Mouse (Mus musculus) urinary bladder, postnatal 36 days (tissue): ENCODE measurements around the gene Serpina10.
"Not testable (repeated sequence)": the region's sequence is repeated elsewhere in the genome, so short reads cannot be mapped to it uniquely, and the experiment has no call there.

Experiments used
- DNase-seq, 2 experiments: peaks; one replicate each; pipeline ENCODE4 v3.0.0; 2022; ENCODE audit warnings: low spot score in 2 of 2, mixed read lengths in 1 of 2

The Serpina10 gene

DNA sequence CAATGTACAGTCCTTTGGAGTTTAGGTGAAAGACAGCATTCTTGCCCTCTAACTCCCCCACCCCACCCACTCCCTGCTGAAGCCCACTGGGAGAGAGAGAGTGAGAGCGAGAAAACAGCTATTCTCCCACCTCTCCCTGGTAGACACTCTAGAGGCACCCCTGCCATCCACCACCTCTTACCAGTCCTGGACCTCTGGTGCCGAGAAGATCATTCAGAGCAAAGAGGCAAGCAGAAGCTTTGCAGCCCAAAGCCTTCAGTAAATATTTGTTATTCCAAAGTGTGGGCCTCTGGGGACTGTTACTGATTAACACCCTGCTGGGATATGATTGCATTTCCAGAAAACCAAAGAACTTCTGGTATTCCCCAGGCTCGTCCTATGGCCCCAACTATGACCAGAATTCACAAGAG is at the start of gene Serpina10:
TSS of gene Serpina10 (minus strand) at position 242 of the 410 bp plus-strand sequence.
- DNase-seq = no peak

- DNase-seq = not testable (repeated sequence)
Observed at GRCm38 (mm10) chr12:103679853-103680252, 48.6 kb upstream of the Serpina10 start.

- DNase-seq = no peak
Observed at GRCm38 (mm10) chr12:103676039-103676438, 44.8 kb upstream of the Serpina10 start, which contains the start of gene Serpina16. Serpina16 (minus strand) TSS chr12:103676139.

DNA sequence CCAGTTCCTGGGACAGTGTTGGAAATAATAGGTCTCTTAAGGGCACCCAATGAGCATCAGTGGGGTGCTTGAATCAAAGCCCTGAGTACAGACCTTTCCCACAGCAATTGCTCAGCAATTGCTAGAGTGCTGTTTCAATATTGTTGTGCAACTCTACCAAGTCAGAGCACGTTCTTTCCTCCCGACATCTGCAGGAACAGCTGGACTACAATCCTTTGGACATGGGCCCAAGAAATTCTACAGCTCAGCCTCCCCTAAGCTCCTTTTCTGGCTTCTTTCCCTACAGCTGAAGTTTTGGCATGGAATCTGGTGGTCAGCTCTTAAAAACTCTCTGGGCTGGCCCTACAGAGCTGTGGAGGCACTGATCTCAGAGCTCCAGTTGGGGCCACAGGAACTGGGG is 41.9 kb upstream of the Serpina10 start:
- no peak for DNase-seq

DNA sequence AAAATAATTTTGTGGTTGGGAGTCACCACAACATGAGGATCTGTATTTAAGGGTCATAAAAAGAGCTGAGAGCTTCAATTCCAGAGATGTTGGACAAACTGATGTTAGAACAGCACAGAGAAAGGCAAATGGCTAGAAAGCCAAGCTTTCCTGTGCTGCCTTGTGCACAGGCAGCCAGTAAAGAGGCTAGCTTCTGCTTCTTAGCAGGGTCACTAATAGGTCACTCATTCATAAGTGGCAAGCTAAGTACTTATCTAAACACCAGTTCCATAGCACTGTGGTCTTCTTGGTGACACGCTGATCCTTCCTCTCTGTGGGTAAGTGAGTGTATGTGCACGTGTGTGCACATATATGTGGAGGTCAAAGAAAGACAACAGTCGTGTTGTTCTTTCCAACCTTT is 40.2 kb upstream of the Serpina10 start:
- DNase-seq = no peak

GRCm38 (mm10) chr12:103670964-103671363 is 39.7 kb upstream of the Serpina10 start:
- DNase-seq = no peak

- peak in 1 of 2 experiments; percentile 8 for DNase-seq
Observed at GRCm38 (mm10) chr12:103670344-103670743, 39.1 kb upstream of the Serpina10 start.

DNA sequence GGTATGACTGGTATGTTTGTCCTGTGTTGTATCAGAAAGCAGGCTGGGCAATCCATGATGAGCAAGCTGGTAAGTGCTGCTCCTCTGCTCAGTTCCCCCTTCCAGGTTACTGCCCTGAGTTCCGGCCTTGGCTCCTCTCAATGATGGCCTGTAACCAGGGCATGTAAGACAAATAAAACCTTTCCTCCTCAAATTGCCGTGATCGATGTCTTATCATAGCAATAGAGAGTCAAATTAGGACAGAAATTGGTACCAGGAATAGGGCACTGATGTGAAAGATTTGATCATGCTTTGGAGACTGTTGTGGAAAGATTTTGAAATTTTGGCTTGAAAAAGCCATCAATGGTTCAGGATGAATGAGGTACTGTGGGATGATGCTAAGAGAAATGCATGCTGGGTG is 34.0 kb upstream of the Serpina10 start:
- DNase-seq = no peak

DNA sequence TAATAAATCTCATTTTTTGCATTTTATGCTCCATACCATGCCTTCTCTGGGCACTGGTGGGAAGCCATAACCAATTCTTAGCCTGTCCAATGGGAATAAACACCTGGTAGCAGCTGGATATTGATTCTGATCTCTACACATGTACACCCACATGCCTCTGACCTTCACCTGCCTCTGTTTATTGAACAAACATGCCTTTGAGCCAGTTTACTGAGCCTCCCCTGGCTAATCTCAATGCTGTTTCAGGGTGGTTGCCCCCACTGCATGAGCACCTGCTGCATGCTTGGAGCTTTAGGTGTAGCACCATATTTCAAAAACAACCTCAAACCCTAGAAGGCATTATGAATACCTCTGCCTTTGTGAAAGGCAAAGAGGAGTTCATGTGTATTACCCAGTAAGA is 30.8 kb upstream of the Serpina10 start:
- not testable (repeated sequence) for DNase-seq

DNA sequence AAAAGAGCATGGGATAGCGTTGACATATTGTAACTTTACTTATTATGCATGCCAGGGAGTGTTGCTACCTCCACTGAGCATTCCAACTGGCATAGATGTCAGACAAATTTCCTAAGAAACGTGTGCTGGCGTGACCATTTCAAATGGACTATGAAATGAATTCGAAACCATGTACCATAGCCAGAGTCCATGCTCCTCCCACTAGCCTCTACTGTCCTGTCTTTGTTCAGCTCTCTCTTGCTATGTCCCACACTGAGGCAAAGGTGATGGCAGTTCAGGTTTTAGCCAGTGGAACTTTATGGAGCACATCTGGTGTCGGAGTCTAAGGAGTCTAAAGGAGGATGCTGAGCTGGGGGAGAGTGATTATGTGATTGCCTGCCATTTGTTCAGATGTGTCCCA is 28.8 kb upstream of the Serpina10 start:
- DNase-seq = no peak

GRCm38 (mm10) chr12:103659171-103659570 is 27.9 kb upstream of the Serpina10 start:
- peak in 1 of 2 experiments; percentile 7 for DNase-seq

DNA sequence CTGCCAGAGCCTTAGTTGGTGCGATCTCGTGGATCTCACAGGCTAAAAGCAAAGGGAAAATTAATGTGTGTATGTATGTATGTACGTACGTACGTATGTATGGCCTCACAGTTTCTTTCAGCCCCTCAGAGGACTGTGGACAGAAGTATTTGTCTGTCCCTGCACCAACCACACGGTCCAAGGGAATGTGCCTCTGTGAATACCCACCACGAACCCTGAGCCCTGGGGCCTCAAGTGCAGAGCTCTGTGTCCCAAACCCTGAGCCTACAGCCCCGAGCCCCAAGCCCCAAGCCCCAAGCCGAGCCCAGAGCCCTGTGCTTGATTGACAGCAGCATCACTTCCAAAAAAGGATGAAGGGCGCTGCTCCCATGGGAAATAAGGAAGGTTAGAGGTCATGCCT is 26.7 kb upstream of the Serpina10 start:
- no peak for DNase-seq

DNA sequence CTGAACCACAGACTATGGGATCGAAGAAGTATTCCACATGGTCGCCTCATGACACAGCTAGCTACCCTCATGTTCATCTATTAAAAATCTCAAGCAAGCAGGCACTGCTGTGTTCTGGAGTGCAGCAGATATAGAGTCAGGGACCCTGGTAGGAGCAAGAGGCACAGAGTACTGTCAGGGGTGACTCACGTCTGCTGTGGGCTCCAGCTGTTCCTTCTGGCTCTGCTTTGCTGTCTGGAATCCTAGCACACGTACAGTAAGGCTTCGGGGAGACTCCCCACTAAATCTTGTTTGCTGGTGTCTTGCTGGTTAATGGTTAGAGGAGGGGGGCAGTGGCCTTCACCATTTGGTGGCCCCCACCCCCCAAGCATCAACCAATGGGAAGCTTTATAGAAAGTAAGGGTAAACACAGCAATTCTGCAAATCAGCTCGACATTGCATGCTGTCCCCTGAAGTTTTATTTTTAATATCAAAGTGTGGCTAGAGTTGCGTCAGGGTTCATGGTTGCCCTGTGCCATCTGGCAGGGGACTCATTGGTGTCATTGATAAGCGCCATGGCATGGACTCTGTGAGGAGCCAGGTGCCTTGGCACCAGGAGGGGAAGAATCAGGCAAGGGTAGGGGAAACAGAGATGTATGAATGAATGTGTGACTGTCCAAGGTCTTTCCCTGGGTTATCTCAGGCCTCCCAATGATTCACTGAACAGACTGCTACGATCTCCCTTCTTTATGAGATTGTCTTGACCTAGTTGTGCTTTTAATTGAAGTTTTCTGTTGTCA is 25.8 kb upstream of the Serpina10 start, which contains the start of gene Serpina6:
TSS of gene Serpina6 (minus strand) at position 365 of the 779 bp plus-strand sequence.
- DNase-seq = no peak

- DNase-seq = no peak
Observed at GRCm38 (mm10) chr12:103655123-103656044, 24.1 kb upstream of the Serpina10 start.

DNA sequence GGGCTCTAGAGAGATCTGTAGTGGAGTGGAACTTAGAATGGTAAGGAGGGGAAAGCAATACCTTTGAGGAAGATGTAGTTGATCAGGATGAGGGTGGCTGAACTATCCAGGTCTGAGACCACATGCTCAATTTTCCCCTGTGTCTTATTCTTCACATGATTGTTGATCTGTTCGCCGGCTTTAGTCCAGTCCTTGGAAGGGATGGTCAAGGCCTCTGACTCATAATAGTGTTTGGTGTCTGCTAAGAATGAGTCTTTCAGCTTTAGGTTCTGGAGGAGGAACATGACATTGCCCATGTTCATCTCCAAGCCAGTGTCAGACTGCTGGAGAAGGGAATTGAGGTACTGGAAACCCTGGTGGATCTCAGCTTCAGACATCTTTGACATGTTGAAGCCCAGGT is 22.6 kb upstream of the Serpina10 start:
- DNase-seq = no peak

GRCm38 (mm10) chr12:103646314-103646713 is 15.1 kb upstream of the Serpina10 start:
- no peak for DNase-seq

GRCm38 (mm10) chr12:103644601-103645000 is 13.4 kb upstream of the Serpina10 start:
- DNase-seq = no peak

DNA sequence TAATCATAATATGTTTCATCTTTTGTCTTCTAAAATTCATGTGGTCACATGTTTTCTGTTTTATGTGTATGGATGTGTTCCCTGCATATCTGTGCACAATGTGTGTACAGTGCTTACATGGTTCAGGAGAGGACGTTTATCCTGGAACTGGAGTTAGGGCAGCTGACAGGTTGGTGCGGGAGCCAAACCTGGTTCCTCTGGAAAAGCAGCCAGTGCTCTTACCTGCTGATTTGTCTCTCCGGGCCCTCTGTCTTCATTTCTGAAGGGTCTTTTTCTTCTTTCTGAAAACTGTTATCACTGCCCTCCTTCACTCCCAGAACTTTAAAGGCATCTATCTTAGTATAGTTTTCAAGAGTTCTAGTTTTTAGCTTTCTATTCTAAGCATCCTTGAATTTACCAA is 12.6 kb upstream of the Serpina10 start:
- DNase-seq = no peak

DNA sequence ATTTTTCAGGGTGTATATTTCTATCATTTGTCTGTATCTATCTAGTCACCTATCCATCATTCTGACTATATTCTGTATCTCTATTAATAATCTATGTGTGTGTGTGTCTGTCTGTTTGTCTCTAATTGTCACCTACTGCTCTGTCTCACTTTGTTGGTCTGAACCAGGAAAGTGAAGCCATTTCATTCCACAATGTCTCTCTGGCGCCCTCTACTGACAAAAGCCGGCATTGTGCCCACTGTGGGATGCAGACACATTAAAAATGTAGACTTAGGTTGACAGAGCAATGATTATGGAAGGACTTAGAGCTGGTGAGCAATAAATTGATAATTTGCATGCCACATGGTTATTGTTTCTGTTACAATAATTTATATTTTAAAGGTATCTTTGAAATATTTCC is 12.1 kb upstream of the Serpina10 start:
- peak; percentile 77 to 78 for DNase-seq

DNA sequence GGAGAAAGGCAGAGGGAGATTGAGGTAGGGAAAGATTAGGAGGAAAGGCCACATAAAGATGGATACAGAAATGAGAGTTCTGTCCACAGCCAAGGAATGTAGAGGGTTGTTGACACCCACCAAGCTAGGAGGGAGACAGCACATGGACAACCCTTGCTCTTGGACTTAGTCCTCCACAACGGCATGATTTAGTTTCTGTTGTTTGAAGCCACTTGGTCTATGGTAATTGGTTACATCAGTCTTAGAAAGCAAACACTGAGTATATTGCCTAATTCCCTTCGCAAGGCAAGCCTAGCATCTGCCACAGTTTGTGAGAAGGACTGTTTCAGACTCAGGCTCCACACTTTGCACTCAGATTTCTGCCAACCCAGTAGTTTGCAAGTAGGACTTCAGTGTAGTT is 4.6 kb upstream of the Serpina10 start:
- no peak for DNase-seq

- no peak for DNase-seq
Observed at GRCm38 (mm10) chr12:103634430-103634829, 3.2 kb upstream of the Serpina10 start.

- no peak for DNase-seq
Observed at GRCm38 (mm10) chr12:103616860-103617261, 14.4 kb downstream of the Serpina10 start.
